Mouse (Mus musculus) thymus, postnatal 4 days (tissue): Measurements from ENCODE around the gene Krtap9-1.
"Not testable (repeated sequence)": the region's sequence is repeated elsewhere in the genome, so short reads cannot be mapped to it uniquely, and the experiment has no call there.

Source experiments
- DNase-seq: peaks from one replicate; pipeline ENCODE4 v3.0.0; 2021

Gene Krtap9-1

DNA sequence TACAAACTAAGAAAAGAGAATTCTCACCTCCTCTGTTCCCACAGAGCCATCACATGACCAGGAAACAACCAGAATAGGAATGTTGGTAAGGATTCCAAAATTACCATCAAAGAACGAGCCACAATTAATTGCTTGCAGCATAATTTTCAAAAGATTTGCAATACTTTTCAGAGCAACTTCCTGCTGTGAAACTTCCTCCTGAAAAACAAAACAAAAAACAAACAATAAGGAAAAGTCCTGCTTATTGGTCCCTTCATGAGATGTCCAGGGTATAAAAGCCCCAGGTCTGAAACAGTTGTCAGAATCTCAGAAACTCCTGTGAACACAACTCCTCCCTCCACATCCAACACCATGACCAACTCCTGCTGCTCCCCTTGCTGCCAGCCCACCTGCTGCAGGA lies at the start of gene Krtap9-1:
Krtap9-1 (plus strand) TSS at position 301 of the 400 bp plus-strand sequence.
- DNase-seq = not testable (repeated sequence)

DNA sequence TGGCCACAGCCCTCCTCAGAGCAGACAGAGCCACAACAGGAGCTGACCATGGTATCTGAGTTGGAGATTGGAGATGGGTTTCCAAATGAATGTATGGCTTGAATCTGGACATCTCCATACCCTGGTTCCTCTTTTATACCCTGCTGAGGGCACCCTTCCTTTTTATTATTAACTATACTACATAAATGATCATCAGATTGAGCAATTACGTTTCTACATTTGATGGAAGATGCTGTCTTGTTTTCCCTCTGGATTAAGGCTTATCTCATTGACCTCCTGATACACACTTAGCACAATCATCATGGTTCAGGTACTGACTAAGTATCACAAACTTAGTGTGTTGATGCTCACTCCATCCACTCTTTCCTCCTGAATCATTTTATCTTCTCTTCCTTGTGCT lies 35.2 kb upstream of the Krtap9-1 start, which contains the start of gene 2300003K06Rik:
2300003K06Rik (minus strand) TSS at position 101 of the 400 bp plus-strand sequence.
- DNase-seq = no peak

DNA sequence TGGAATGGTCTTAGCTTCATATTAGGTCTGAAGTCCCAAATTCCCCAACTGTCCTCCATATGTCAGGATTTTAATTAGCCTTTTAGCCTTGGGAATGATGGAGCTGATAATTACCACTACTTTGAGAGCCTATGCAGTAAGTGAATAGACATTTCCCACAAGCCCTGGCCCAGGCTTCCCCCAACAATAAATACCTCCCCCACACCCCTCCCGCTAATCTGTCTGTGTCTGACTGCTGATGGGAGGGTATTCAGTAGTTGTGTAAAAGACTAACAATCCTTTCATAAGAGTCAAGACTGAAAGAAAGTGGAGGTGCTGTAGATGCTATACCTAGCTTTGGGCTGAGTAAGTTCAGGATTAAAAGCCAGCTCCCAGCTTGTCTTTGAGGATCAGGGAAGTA lies 31.0 kb upstream of the Krtap9-1 start:
- no peak for DNase-seq

DNA sequence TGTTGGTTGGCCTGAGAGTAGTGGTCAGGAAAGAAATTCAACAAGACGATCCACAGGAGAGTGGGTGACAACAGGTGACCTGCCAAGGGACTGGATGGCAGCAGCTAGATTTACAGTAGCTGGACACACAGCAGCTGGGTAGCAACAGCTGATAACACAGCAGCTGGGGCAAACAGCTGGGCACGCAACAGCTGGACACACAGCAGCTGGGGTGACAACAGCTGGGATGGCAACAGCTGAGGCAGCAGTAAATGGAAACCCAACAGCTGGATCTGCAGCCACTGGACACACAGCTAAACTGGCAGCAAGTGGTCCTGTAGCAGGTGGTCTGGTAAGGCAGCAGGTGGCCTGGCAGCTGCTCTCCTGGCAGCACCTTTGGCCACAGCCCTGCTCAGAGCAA lies 26.4 kb upstream of the Krtap9-1 start:
- no peak for DNase-seq

DNA sequence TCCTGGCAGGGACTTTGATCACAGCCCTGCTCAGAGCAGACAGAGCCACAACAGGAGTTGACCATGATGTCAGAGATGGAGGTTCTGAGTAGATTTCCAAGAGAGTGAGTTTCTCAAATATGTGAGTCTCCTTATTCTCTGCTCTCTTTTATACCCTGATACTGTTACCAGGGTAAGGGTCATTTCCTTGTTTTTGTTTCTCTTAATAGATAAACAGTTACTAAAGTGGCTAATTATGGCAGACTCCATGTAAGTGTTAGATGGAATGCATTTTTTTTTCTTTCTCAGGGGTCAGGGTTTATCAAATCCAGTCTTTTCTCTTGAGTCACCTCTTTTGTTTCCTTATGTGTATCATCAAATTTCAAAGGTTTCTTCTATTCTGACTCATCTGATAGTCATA lies 21.7 kb upstream of the Krtap9-1 start, which contains the start of gene Krtap4-16:
Krtap4-16 (minus strand) TSS at position 101 of the 400 bp plus-strand sequence.
- no peak for DNase-seq

DNA sequence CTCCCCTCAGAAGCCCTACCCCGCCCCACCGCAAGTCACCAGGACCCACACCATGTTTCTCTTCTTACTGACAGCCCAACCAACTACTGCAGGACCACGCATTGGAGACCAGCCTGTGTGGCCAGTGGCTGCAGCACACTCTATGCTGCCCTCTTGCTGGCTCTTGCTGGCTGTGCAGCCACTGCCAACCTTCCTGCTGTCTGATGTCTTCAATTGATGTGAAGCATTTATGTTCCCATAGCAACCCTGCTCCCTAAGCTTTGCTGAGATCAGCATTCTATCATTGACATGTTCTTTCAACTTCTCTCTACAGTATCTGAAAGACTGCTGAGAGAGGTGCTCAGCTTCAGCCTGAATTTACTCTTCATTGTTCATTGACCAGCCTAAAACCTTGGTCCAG lies 19.1 kb upstream of the Krtap9-1 start:
- DNase-seq = no peak

DNA sequence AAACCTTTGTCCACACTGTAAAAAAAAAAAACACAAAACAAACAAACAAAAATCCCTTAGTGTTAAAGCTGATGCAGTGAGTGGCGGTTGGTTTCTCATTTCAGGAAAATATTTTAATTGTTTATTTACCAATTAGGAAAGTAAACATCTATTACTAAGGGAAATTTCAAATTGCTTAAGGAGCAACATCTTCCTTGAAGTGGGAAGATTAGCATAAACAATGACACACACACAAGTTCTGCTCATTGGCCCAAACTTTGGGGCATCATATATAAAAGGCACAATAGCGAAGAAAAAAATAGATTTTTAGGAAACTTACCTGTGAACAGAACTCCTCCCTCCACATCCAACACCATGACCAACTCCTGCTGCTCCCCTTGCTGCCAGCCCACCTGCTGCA lies 15.6 kb upstream of the Krtap9-1 start, which contains the start of gene Gm11568:
Gm11568 (plus strand) TSS at position 301 of the 400 bp plus-strand sequence.
- DNase-seq = no peak

DNA sequence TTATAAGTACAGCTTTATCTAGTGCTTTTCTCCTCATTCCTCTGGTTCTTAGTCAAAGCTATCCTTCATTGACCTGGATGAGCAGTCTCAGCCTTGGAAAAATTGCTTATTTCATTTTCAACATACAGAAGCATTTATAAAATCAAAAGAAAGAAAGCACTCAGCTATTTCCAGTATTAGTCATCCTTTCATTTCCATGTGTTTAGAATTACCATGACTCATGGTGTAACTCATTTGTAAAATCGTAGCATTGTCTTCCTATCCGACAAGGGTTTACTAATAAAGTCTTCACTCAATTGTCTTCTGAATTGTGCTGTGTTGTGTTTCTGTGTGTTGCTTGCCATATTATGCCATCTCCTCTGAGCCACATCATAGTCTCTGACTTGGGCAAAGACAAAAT lies 14.4 kb upstream of the Krtap9-1 start:
- no peak for DNase-seq

DNA sequence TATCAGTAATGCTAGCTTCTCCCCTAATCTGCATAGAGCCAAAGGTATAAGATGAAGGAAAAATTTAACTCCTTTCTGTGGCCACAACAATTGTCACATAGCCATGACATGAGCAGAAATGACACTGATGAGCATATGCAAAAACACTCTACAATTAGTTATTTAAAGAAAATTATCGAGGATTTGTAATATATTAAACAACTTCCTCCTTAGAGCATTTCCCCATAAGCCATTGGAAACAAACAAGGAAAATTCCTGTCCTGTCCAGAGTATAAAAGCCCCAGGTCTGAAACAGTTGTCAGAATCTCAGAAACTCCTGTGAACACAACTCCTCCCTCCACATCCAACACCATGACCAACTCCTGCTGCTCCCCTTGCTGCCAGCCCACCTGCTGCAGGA lies 9.0 kb upstream of the Krtap9-1 start, which contains the start of gene Gm11559:
Gm11559 (plus strand) TSS at position 301 of the 400 bp plus-strand sequence.
- DNase-seq = not testable (repeated sequence)

DNA sequence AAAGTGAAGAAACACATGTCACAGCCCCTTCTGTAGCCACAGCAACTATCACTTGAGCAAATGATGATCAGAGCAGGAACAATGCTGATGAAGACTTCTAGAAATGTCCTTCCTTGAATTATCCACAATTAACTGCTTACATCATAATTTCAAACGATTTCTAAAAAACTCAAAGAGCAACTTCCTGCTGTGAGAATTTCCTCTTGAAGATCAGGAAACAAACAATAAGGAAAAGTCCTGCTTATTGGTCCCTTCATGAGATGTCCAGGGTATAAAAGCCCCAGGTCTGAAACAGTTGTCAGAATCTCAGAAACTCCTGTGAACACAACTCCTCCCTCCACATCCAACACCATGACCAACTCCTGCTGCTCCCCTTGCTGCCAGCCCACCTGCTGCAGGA lies 5.7 kb downstream of the Krtap9-1 start, which contains the start of gene Gm11567:
Gm11567 (plus strand) TSS at position 301 of the 400 bp plus-strand sequence.
- not testable (repeated sequence) for DNase-seq

DNA sequence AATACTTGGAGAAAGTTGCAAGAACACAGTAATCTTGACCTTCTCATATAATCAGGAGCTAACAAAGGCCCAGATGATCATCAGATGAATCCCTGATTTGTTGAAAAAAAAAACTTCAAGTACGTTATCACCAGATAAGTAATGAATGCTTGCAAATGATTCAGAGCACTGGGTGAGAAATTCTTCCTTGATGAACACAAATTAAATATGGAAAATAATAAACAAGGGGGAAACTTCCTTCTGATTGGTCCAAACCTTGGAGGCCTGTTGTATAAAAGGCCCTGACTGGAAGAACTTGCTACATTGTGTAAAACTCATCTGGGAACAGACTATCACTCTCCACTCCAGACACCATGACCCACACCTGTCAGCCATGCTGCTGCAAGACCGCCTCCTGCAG lies 34.4 kb downstream of the Krtap9-1 start, which contains the start of gene Krtap31-1:
Krtap31-1 (plus strand) TSS at position 301 of the 400 bp plus-strand sequence.
- DNase-seq = no peak

DNA sequence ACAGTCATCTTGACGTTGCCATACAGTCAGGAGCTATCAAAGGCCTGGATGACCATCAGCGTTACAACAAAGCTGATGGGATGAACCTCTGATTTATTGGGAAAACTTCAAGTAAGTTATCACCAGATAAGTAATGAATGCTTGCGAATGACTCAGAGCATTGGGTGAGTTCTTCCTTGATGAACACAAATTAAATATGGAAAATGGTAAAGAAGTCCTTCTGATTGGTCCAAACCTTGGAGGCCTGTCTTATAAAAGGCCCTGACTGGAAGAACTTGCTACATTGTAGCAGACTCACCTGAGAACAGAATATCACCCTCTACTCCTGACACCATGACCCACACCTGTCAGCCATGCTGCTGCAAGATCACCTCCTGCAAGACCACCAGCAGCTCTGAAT lies 41.3 kb downstream of the Krtap9-1 start, which contains the start of gene Gm11565:
Gm11565 (plus strand) TSS at position 301 of the 400 bp plus-strand sequence.
- no peak for DNase-seq
